Mouse (Mus musculus) hindbrain, postnatal 0 days (tissue): Measurements from ENCODE around the gene Il18. TPM values are rescaled to one million over a fixed set of nuclear protein-coding genes. Genes with fewer than 3 reads are reported as not detected.

Experiments used
- ATAC-seq: fragments of 200-750 bp; cut with Nextera tagmentation; 2 replicates; pipeline ENCODE4 v1.8.0; 2017; ENCODE audit warnings: mild to moderate bottlenecking, moderate TSS enrichment, moderate library complexity
- DNase-seq: peaks from one replicate; pipeline ENCODE4 v3.0.0-alpha.2; 2015; ENCODE audit warnings: low spot score
- H3K27ac ChIP-seq: fragments of 300-500 bp; sonication (generic); 2 replicates; pipeline ENCODE4 v1.5.1; 2014; ENCODE audit warnings: mild to moderate bottlenecking
- H3K27me3 ChIP-seq: fragments of 300-500 bp; sonication (generic); 2 replicates; pipeline ENCODE4 v1.6.1; 2014; ENCODE audit warnings: low read length, mixed read lengths; ENCODE audit not compliant: insufficient read depth
- H3K36me3 ChIP-seq: fragments of 300-500 bp; sonication (generic); 2 replicates; pipeline ENCODE4 v1.6.1; 2014; ENCODE audit warnings: low read length, mixed read lengths; ENCODE audit not compliant: insufficient read depth
- H3K4me1 ChIP-seq: fragments of 300-500 bp; sonication (generic); 2 replicates; pipeline ENCODE4 v1.6.1; 2014; ENCODE audit warnings: antibody characterized with exemption, low read length, mixed read lengths; ENCODE audit not compliant: insufficient read depth
- H3K4me2 ChIP-seq: fragments of 300-500 bp; sonication (generic); 2 replicates; pipeline ENCODE4 v1.6.1; 2014; ENCODE audit warnings: low read depth, mild to moderate bottlenecking, low read length, moderate library complexity, mixed read lengths
- H3K4me3 ChIP-seq: fragments of 300-500 bp; sonication (generic); 2 replicates; pipeline ENCODE4 v1.5.1; 2014; ENCODE audit warnings: low read length
- H3K9ac ChIP-seq: fragments of 300-500 bp; sonication (generic); replicated peaks from 2 replicates; pipeline ENCODE4 v1.6.1; 2014; ENCODE audit warnings: mild to moderate bottlenecking, low read length, moderate library complexity, mixed read lengths
- H3K9me3 ChIP-seq: fragments of 300-500 bp; sonication (generic); 2 replicates; pipeline ENCODE4 v1.6.1; 2016; ENCODE audit warnings: low read length, mixed read lengths
- CTCF ChIP-seq: IDR thresholded peaks from 2 replicates; pipeline ENCODE4 v1.5.1; 2016; ENCODE audit warnings: antibody characterized with exemption, control low read depth, low read depth
- WGBS: fragments of 180-500 bp; shearing (Covaris S2); extraction: QIAGEN DNeasy Blood & Tissue Kit; methylation state at CpG from one replicate; pipeline ENCODE4 v1.1.7; 2014; 5-methylcytosine and 5-hydroxymethylcytosine counted together
- polyA plus RNA-seq: library from polyadenylated mRNA; unstranded; fragments of >200 nt; fragmentation: Nextera tagmentation; extraction: Ambion mirVana; gene quantifications from 2 replicates; pipeline ENCODE4 v1.2.1, GENCODE M21; 2015
- total RNA-seq: library from RNA; depleted of rRNA; stranded (reverse); fragments of >200 nt; gene quantifications from 2 replicates; pipeline ENCODE4 v1.2.3, GENCODE M21; 2014

Il18 gene
- total and polyA plus RNA-seq, 2 experiments from 2014 or later = 17.2 to 38.0 TPM

- Histone ChIP-seq H3K9me3 (no peaks in the 10 kb centered on the region), H3K36me3 (peaks cover 33% of the 10 kb centered on the region), H3K4me2 (peak overlapping the region; percentile 86), H3K4me1 (peaks cover 17% of the 10 kb centered on the region), H3K9ac (0 out of 2 replicates have a peak overlapping the region, but pooled peaks have one; percentile 5), H3K27me3 (no peaks in the 10 kb centered on the region), H3K27ac (no peak overlapping the region), H3K4me3 (peak overlapping the region; percentile 90)
- no peak for TF ChIP-seq CTCF
- DNase-seq = no peak
- WGBS = 92% methylated on average over 7 of the region's 7 CpGs
- ATAC-seq = no peak
These were observed 47.6 kb downstream of the Il18 start for GRCm38 (mm10) chr9:50602055-50602845.

- TF ChIP-seq CTCF = no peak
- Histone ChIP-seq H3K9me3 (no peaks in the 10 kb centered on the region), H3K4me2 (peak within 1 kb of the TSS; percentile 86), H3K4me3 (peak within 1 kb of the TSS; percentile 90), H3K27me3 (no peaks in the 10 kb centered on the region), H3K9ac (peak within 1 kb of the TSS; percentile 86), H3K4me1 (peaks cover 17% of the 10 kb centered on the region), H3K36me3 (peaks cover 25% of the 10 kb centered on the region), H3K27ac (peak within 1 kb of the TSS; percentile 87)
- WGBS = under 1% methylated on average over 48 of the region's 48 CpGs
- peak; percentile 98 for DNase-seq
- peak; percentile 98 for ATAC-seq
These were observed 48.8 kb downstream of the Il18 start, which contains the start of the genes Sdhd and Timm8b for GRCm38 (mm10) chr9:50603189-50603997. Sdhd (minus strand) TSS chr9:50603812. Timm8b (plus strand) TSS chr9:50603910.

- peak overlapping the region; percentile 90 for H3K4me3 ChIP-seq
- no peak for DNase-seq
- H3K27ac ChIP-seq = peak overlapping the region; percentile 87
- peak overlapping the region; percentile 86 for H3K9ac ChIP-seq
- peak; percentile 92 for ATAC-seq
- peaks cover 17% of the 10 kb centered on the region for H3K4me1 ChIP-seq
- peak; percentile 65 for TF ChIP-seq CTCF
- peaks cover 19% of the 10 kb centered on the region for H3K36me3 ChIP-seq
- H3K9me3 ChIP-seq = no peaks in the 10 kb centered on the region
- H3K4me2 ChIP-seq = peak overlapping the region; percentile 86
- no peaks in the 10 kb centered on the region for H3K27me3 ChIP-seq
- under 1% methylated on average over 24 of the region's 24 CpGs for WGBS
These were observed 49.3 kb downstream of the Il18 start for GRCm38 (mm10) chr9:50603998-50604324.

- ATAC-seq = no peak
These were observed 49.7 kb downstream of the Il18 start for GRCm38 (mm10) chr9:50604338-50604737.

GRCm38 (mm10) chr9:50612115-50612514, 57.5 kb downstream of the Il18 start:
- H3K27ac ChIP-seq = no peak overlapping the region
- H3K4me3 ChIP-seq = no peak overlapping the region
- H3K9ac ChIP-seq = no peak overlapping the region
- ATAC-seq (no peak), DNase-seq (no peak)
- no peak for TF ChIP-seq CTCF
- WGBS = 91% methylated on average over 4 of the region's 4 CpGs
- peaks cover 25% of the 10 kb centered on the region; the same call in 1 of the 2 replicates for H3K36me3 ChIP-seq
- H3K4me1 ChIP-seq = peaks cover 4% of the 10 kb centered on the region; the same call in 1 of the 2 replicates
- H3K9me3 ChIP-seq = no peaks in the 10 kb centered on the region
- no peak overlapping the region for H3K4me2 ChIP-seq
- no peaks in the 10 kb centered on the region for H3K27me3 ChIP-seq

More at GRCm38 (mm10) chr9:50604338-50604737, 49.7 kb downstream of the Il18 start:
- Histone ChIP-seq H3K9ac (peak overlapping the region; percentile 86), H3K4me3 (peak overlapping the region; percentile 90), H3K4me1 (peaks cover 17% of the 10 kb centered on the region), H3K27ac (peak overlapping the region; percentile 87), H3K4me2 (peak overlapping the region; percentile 86), H3K9me3 (no peaks in the 10 kb centered on the region), H3K27me3 (no peaks in the 10 kb centered on the region), H3K36me3 (peaks cover 17% of the 10 kb centered on the region)
- peak; percentile 16 for DNase-seq
- 5% methylated on average over 6 of the region's 6 CpGs for WGBS
- no peak for TF ChIP-seq CTCF

- Histone ChIP-seq H3K9me3 (no peaks in the 10 kb centered on the region), H3K27ac (peak overlapping the region; percentile 96; the same call in 1 of the 2 replicates), H3K27me3 (no peaks in the 10 kb centered on the region), H3K9ac (peak overlapping the region; percentile 94), H3K4me1 (peaks cover 4% of the 10 kb centered on the region; the same call in 1 of the 2 replicates), H3K4me3 (peak overlapping the region; percentile 98), H3K4me2 (peak overlapping the region; percentile 75), H3K36me3 (peaks cover 21% of the 10 kb centered on the region; the same call in 1 of the 2 replicates)
- WGBS = 39% methylated on average over 11 of the region's 11 CpGs
- no peak for ATAC-seq
- no peak for DNase-seq
- no peak for TF ChIP-seq CTCF
These were observed 61.5 kb downstream of the Il18 start for GRCm38 (mm10) chr9:50616161-50616560.
